Mouse (Mus musculus) macrophage (primary cell): ENCODE data around the gene Vmn2r6. TPM values are rescaled to one million over a fixed set of nuclear protein-coding genes. Genes with fewer than 3 reads are reported as not detected.
"Not testable (repeated sequence)": the region's sequence is repeated elsewhere in the genome, so short reads cannot be mapped to it uniquely, and the experiment has no call there.

ENCODE experiments used
- H3K27ac ChIP-seq: fragments of 350-480 bp; formaldehyde crosslinking; 2 replicates; pipeline ENCODE4 v1.9.0; 2021
- H3K36me3 ChIP-seq: fragments of 350-480 bp; formaldehyde crosslinking; 2 replicates; pipeline ENCODE4 v1.9.0; 2021; ENCODE audit errors: inconsistent target
- H3K4me3 ChIP-seq: fragments of 350-480 bp; formaldehyde crosslinking; 2 replicates; pipeline ENCODE4 v1.9.0; 2021; ENCODE audit errors: inconsistent target
- H3K79me2 ChIP-seq: fragments of 350-480 bp; formaldehyde crosslinking; 2 replicates; pipeline ENCODE4 v1.9.0; 2021; ENCODE audit errors: inconsistent target
- WGBS: methylation state at CpG from one replicate; pipeline ENCODE4 v1.1.7; 2026; ENCODE audit warnings: inconsistent platforms; ENCODE audit not compliant: missing documents; 5-methylcytosine and 5-hydroxymethylcytosine counted together
- polyA plus RNA-seq: library from polyadenylated mRNA; stranded (reverse); fragments of 250-400 nt; gene quantifications from 3 replicates; pipeline ENCODE4 v1.2.4, GENCODE M21; 2018; ENCODE audit warnings: inconsistent platforms
- total RNA-seq, 78 experiments: library from RNA; depleted of rRNA; stranded (reverse); fragments of 250-400 nt; gene quantifications; 1 replicate in 9 of 78; 2 replicates in 24 of 78; 3 replicates in 43 of 78; 4 replicates in 2 of 78; pipeline ENCODE4 v1.2.4; 2018; ENCODE audit warnings: inconsistent platforms in 56 of 78

Gene Vmn2r6
- not detected for total RNA-seq (2018; cell fraction: chromatin; rRNA removed)
- total RNA-seq (2018; cell fraction: cytosol; rRNA removed): not detected
- not detected for total RNA-seq (2018; cell fraction: nucleus; rRNA removed)
- not detected in 3 replicates for polyA plus RNA-seq

DNA sequence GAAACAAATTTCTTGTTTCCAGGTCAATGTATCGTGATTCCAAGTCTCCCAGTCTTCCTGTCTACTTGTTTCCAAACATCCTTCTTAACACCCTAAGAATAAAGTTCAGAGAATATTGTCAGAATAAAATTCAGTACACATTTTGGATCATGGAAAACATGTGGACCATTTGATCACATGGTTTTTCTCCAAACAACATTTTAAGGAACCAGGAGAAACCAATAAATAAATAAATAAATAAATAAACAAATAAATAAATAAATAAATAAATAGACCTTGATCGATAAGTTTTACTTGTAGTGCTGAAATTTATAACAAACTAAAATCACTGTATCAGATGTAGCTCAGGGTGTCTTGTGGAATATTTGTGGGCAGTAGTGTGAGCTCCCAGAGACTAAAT is at the start of gene Vmn2r6:
Gene Vmn2r6 (minus strand): TSS at position 101 of the 400 bp plus-strand sequence.
- not testable (repeated sequence) for H3K27ac ChIP-seq, H3K36me3 ChIP-seq, H3K4me3 ChIP-seq, H3K79me2 ChIP-seq
- 57% methylated on average over 1 of the region's 2 CpGs for WGBS

DNA sequence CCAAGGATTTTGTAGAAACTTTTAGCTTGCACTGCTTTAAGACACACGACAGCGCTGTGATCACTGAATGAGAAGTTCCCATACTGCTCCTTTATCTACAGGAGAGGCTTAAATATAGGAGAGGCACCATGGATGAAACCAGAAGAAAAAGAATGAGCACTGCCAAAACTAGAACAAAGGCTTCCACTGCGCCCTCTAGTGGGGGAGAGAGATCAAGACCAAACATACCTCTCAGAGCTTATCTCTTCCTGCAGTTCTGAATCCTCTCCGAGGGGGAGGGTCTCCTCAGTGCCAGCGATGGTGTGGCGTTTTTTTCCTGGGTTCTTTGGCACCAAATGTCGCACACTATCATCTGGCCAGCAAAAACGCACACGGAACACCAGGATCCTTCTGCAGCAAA is 22.0 kb upstream of the Vmn2r6 start:
- Histone ChIP-seq H3K4me3 (no peak overlapping the region), H3K27ac (no peak overlapping the region), H3K36me3 (no peaks in the 10 kb centered on the region), H3K79me2 (no peaks in the 10 kb centered on the region)
- 72% methylated on average over 9 of the region's 9 CpGs for WGBS

DNA sequence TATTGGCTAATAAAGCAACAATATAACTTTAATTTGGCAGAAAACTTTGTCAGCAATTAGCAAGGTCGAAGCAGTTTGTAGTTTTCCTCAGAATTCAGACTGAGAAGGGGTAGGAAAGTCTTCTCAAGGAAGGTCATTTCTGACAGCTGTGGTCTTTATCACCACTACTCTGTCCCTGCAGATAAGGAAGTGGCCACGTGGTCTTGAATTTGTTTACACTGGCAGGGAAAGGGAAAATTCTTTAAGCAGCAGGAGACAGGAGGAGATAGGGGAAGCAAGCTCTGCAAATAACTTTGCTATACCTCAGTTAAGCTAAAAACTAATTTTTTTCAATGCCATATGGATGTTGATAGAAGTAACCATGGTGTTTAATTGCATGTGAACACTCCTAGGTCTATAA is 3.2 kb upstream of the Vmn2r6 start:
- 22% methylated on average over 1 of the region's 2 CpGs for WGBS
- H3K27ac ChIP-seq, H3K79me2 ChIP-seq, H3K36me3 ChIP-seq, H3K4me3 ChIP-seq: not testable (repeated sequence)

DNA sequence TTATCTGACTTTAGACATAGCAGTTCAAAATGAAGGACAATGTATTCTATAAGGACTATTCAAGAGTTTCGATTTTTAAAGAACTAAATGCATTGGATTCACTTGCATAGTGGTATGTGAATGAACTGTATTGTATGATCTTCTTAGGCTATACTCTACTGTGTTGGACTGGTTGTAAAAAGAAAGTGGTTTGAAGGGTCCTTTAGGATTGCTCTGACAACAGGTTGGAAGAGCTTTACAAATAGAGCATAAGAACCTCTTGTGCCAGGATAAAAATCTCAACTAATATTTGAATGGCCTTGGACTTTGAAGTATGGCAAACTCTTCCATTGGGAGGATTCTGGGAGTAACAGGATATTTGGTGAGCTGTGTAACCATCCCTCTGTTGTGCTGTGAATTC is 42.0 kb downstream of the Vmn2r6 start:
- not testable (repeated sequence) for H3K27ac ChIP-seq, H3K4me3 ChIP-seq, H3K79me2 ChIP-seq, H3K36me3 ChIP-seq
- no CpG with 5 or more reads among the region's 1 CpGs for WGBS

DNA sequence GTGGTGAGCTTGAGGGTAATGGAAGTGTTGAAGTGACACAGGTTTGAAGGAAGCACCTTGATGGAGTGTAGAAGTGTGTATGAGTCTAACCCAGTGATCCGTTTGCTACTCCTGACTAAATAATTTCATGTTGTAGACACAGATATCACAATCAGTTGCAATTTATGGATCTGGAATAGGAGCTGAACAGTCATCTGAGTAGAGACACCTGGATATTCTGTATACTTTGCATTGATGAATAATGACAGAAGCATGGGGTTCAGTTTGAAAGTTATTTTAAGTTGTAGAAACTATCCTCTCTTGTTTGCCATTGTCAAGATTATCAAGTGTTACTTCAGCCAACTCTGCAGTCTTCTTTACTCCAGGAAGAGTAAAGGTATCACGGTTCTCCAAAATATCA is 55.9 kb downstream of the Vmn2r6 start, which contains the start of gene Vmn2r5:
Gene Vmn2r5 (minus strand): TSS at position 101 of the 400 bp plus-strand sequence.
- H3K36me3 ChIP-seq, H3K4me3 ChIP-seq, H3K27ac ChIP-seq, H3K79me2 ChIP-seq: not testable (repeated sequence)
- no CpG with 5 or more reads among the region's 2 CpGs for WGBS

Other genes starting within 250 kb of the Vmn2r6 start
- not detected in 3 replicates for gene Vmn2r4, start 150.5 kb downstream of the Vmn2r6 start, polyA plus RNA-seq
- not detected in 3 replicates for gene Vmn2r5, start 56.0 kb downstream of the Vmn2r6 start, polyA plus RNA-seq